Mouse (Mus musculus): ENCODE measurements at regions not wholly inside any gene's neighbourhood (a gene's known extent, or its start where the extent isn't known, plus 50 kb on each side); places are given as distances from the start of the nearest gene placed in this dataset.

DNA sequence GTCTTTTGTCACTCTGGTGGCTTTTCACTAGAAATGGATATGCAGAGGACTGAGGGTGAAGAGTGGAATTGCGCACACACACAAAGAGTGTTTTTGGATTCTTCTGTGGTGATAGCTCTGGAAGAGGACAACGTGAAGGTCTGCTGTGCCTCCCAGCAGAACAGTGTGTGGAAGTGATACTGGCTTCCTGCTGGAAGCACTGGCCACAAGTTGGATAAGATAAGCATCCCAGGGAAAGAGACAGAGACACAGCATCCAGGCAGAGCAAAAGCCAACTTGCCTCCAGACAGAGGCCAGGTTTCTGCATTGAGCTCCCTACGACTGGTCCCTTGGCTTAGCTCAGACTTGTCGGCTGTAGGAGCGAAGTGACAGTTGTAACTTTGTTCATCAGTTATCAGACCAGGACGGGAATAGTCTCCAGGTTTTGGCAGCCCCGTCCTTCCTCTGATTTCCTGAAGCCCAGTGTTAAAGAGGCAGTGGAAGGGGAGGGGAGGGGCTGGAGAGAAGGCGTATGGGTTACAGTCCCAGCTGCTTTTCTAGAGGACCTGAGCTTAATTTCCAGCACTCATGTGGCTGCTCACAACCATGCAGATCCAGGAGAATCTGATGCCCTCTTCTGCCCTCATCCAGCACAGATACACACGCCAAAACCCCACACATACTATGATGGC is 89.2 kb downstream of the Tmem170b start:
- no peak for DNase-seq

DNA sequence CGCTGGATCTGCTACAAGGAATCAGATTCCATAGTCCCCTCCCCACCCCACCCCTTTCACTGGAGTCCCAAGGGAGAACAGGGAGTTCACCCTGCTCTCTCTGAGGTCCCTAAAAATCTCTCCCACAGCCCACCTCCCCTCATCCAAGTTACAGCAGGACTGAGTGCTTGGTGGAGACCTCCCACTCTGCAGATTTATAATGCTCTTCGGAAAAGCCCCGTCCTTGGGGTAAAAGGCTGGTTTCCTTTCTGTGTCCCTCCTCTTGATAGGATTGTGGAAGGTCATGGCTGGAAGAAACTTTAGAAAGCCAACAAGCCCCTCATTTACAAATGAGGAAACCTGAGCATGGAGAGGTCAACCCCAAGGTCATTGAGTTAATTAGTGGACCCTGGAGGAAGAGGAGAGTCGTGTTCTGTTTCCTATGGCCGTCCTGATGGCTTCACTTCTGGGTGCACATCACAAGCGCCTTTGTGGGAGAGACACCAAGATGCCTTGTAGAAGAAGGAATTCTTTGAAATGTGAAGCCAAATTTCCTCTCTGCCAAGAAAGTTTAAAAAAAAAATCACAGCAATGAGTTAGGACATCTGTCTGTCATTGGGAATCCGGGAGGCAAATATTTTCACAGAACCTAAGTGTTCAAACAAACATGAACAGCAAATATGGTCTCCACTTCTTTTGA is 91.2 kb downstream of the Tmem170b start:
- no peak for DNase-seq

DNA sequence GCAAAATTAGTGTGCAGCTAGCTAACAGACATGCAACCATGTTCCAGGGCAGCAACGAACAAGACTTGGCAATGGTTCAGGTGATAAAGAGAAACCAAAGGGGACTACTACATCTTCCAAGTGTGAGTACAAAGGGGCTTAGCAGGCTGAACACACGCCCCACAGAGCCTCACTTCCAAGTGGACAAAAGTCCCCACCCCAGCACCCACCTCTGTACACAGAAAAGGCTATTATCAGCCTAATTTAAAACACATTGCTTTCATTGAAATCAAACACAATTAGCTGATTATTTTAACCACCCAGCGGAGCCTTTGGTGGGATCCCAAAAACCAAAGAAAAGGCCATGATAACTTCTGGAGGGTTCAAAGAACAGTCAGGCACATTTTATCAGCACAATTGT is 95.6 kb downstream of the Tmem170b start:
- DNase-seq: no peak

DNA sequence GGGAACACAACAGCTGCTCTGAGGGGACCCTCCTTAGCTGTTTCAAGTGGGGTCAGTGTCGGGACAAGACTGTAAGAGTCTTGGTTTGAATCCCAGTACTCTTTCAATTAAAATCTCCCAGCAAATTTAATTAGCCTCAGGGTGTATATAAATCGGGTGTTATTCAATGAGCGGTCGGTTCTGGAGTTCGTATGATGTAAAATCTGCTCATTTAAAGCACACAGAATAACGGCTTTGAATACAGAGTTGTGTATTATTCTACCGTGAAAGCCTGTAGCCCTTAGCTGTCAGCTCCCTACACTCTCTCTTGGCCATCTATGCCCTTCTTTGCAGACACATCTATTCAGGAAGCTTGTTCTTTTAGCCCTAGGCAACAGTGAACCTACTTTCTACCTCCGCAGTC is 96.1 kb downstream of the Tmem170b start:
- no peak for DNase-seq

DNA sequence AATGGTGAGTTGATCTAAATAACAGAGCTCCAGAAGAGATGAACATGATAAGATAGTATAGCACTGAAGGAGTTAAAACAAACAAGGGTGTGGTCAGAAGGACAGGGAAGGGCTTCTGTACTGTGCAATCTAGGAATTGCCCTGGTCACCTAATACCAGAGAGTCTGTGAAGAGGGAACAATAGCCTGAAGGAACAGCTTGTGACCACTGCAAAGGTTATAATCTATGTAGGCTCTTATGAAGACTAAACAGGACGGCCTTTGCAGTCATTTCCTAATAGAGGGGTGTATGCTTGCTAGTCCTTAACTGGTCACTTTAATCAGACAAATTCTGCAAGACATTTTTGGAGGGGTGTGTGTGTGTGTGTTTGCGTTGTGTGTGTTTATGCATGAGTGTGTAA is 97.5 kb downstream of the Tmem170b start:
- DNase-seq: no peak

DNA sequence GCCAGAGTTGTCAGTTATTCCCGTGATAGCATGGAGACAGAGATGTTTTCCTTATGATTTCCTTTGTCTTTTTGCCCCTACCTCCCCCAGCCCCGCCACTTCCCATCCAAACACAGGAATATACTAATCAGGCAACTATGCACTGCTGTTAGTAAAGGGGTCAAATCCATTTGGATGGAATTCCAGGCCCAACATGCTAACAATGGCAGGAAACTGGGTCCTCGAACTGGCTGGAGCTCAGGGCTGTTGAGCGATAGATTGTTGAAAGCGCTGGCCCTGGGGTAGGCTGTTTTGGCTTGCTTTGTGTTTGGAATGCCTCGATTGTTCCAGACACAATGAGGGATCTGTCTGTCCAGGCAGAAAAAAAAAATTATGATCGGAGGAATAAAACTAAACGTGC is 97.9 kb downstream of the Tmem170b start:
- no peak for DNase-seq

DNA sequence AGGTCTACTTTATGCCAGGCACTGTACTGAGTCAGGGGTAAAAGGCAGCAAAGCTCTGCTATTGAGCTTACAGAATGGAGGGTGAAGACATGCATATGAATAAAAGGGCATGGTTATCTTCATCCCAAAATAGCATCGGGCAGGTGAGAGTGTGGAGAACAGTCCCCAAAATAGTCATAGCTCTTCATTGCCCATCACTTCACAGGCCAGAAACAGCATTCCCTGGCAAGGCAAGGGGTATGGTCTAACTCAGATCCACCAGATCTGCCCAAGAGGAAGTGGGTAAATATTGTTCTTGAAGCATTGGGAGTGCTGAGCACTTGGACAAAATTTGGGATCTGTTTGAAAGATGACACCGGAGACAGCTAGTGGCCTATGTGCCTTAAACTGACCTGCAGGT is 99.1 kb downstream of the Tmem170b start:
- DNase-seq: no peak

DNA sequence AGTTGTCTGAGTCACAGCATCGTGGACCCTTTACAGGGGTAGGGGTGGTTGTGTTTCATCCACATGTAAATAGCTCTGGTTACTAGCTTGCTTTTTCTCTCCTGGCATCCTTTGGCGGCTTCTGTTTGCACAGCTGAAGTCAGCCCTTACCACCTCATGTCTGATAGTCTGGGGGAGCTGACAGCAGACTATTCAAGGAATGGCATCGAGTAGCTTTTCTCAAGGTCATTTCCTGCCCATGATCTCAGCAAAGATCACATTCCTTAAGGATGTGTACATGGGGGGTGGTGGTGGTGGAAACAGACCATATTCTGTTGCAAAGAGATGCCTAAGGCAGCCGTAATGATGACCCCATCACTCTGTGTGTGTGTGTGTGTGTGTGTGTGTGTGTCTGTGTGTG is 99.9 kb downstream of the Tmem170b start:
- DNase-seq: no peak

DNA sequence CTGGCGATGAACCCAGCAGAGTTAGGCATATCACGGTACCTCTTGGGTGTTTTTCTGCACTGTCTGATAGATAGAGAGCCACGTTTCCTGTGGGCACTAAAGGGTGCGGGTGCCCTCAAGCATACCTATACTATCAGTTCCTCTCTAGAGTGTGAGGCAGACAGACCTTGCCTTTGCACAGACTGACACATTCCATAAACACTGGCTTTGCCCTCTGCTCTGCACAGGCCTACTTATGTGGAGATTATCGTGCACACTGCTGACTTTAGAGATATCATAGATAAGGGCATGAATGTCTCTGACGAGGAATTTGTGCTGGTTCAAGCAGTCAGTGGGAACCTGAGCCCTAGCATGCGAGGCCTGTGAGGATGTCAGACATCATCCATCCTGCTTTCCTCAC is 102.1 kb downstream of the Tmem170b start:
- no peak for DNase-seq

DNA sequence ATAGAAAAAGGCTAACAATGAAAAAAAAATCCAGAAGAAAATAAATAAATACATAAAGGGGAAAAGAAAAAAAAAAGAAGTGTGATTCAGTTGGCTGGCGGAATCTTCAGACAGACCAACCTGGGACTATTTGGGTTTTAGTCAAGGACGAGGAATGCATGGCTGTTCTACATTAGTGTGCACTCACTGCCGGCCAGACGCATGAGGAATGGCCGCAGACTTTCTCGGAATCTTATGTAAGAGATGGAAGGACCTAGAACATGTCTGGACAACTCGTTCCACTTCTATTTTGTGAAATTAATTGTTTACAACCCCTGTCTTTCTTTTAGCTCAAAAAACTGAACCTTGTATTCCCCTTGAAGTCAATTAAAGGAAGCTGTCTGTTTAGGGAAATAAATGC is 103.4 kb downstream of the Tmem170b start:
- no peak for DNase-seq

DNA sequence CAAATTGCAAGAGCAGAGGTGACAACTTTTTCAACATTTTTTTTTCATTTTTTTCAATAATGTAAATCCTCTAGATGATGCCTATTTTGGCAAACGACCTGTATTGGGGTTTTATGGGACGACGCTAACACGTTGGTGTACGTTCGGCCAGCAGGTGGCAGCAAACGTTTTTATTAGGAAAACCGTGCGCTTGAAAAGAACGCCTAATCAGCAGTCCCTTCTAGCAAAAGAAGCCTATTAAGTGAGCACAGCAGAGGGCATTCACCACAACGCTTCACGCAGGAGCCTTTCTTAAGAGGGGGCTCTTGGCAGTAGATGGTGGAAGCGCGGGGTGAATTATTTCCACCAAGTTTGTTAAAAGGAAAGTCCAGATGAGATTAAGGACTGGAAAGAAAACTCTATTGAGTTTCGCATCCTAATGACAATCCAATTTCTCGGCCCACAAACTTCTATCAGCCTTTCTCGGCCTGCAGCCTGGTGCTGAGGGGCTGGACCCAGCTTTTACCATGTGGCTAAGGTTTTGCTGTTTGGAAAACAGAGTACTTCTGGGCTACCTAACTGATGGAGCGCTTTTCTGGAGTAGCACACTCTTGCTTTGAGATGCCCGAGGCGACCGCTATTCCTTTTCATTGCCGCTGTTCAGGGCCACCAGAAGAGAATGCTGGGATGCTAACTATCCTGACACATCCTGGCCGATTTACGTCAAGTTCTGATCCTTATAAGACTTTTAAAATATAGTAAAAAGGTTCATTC is 103.9 kb downstream of the Tmem170b start:
- peak; percentile 89 for DNase-seq

DNA sequence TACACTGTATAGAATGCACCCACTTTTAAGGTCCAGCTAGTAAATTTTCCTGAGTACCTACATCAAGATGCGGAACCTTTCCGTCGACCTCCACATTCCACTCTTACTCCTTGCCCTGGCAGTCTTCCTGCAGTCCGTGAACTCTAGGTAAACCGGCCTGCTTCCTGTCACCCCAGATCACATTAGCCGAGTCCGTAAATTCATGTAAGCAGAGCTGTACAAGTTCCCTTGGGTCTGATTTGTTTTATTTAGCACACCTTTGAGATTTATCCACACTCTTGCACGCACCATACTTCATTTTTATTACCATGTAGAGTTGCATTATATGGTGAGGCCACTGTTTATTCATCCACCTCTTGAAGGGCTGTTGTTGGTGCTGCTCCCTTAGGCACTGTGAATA is 106.9 kb downstream of the Tmem170b start:
- DNase-seq: no peak
